ENCODE assay signal across 7 mouse cellular contexts in the genomic region with DNA sequence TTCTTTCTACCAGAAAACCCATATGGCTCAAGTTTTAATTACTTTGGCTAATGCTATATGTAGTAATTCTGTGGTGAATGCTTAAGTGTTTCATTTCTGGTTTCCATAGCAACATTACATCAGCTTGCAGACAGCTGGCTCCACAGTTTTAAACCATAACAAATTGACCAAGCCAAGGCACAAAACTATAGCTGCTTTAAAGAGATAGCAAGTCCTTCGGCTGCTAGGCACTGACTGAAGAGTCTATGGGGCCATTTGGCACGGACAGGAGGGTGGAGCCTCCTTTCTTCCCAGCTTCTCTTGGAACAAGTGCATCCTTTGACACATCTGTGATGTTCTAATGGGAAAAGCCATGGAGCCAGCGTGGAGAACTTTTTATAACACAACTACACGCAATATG.
A peak's percentile ranks its signal among the peaks of the same experiment; 100 is the strongest.
DNase-seq lines count a peak whose midpoint lies in the region; TF ChIP-seq lines count a peak whose summit lies in the region.

No protein-coding gene starts in this region.

- intact Hi-C loops in gastrocnemius, postnatal 36 days (cut with DNase I): no loop called here

- peak; percentile 55 for DNase-seq in urinary bladder, postnatal 14 days (ENCODE audit: low spot score)
- DNase-seq in urinary bladder, postnatal 25 days (ENCODE audit: low spot score): no peak
- peak; percentile 48 to 49 for DNase-seq in gastrocnemius, postnatal 36 days
- DNase-seq in layer of hippocampus, adult 9-11 months: peak; percentile 50
- no peak for DNase-seq in testis, postnatal 10 days (ENCODE audit: low spot score)
- no peak for DNase-seq in adrenal gland, postnatal 36 days

- H3K27me3 ChIP-seq in myocyte (ENCODE audit: control insufficient read depth, insufficient read depth, insufficient read length): no peaks in the 10 kb centered on the region

- no peaks in the 10 kb centered on the region for H3K36me3 ChIP-seq in myocyte (ENCODE audit: control insufficient read depth, insufficient read depth)

- no peak for TF ChIP-seq POLR2A in myocyte (IDR thresholded peaks at IDR 0.05; ENCODE audit: insufficient read length, low read depth)

- H3K4me2 ChIP-seq in myocyte (ENCODE audit: low read depth): peak overlapping the region; percentile 57

- H3K79me2 ChIP-seq in myocyte (ENCODE audit: control insufficient read depth, insufficient read depth): no peaks in the 10 kb centered on the region

- H3ac ChIP-seq in myocyte (ENCODE audit: control insufficient read depth, insufficient read length): no peak overlapping the region

- no peak overlapping the region for H3K4me3 ChIP-seq in myocyte

TF ChIP-seq in myocyte, 11 proteins besides CTCF, POLR2A, EP300 and RAD21:
- TF ChIP-seq E2F4 (IDR thresholded peaks at IDR 0.05; ENCODE audit: insufficient read depth) (no peak), USF1 (IDR thresholded peaks at IDR 0.05; ENCODE audit: low read depth) (no peak), POLR2AphosphoS2 (IDR thresholded peaks at IDR 0.05; ENCODE audit: insufficient read length, low read depth) (no peak), TCF3 (IDR thresholded peaks at IDR 0.05; ENCODE audit: insufficient read length, low read depth) (no peak), MYOG (IDR thresholded peaks at IDR 0.05; ENCODE audit: control insufficient read depth in 1 of 3, insufficient read depth in 1 of 3, insufficient read length in 2 of 3, low read depth in 2 of 3) (no peak), CEBPB (IDR thresholded peaks at IDR 0.05; ENCODE audit: insufficient read depth, poor library complexity, severe bottlenecking) (no peak), SRF (IDR thresholded peaks at IDR 0.05; ENCODE audit: control insufficient read depth, insufficient read length, low read depth) (no peak), REST (IDR thresholded peaks at IDR 0.05; ENCODE audit: insufficient read depth, insufficient read length) (no peak), TCF12 (IDR thresholded peaks at IDR 0.05; ENCODE audit: insufficient read depth, poor library complexity, severe bottlenecking) (no peak), MAX (IDR thresholded peaks at IDR 0.05; ENCODE audit: low read depth) (no peak), MYOD1 (IDR thresholded peaks at IDR 0.05; ENCODE audit: control insufficient read depth in 1 of 3, insufficient read length in 2 of 3, low read depth in 2 of 3) (no peak)

Comparison
In these comparisons a context has a peak if more than half of its experiments do, and no peak if none do; other contexts are left out.
1. DNase-seq: peak in urinary bladder, postnatal 14 days (single experiment), gastrocnemius, postnatal 36 days (2 of 2) and layer of hippocampus, adult 9-11 months (single experiment); none in urinary bladder, postnatal 25 days (single experiment), testis, postnatal 10 days (single experiment) and adrenal gland, postnatal 36 days (0 of 2).